Mouse (Mus musculus) heart, adult 2 months (tissue): Measurements from ENCODE around the gene Wbp2. TPM values are rescaled to one million over a fixed set of nuclear protein-coding genes. Genes with fewer than 3 reads are reported as not detected.

Source experiments
- DNase-seq, 2 experiments: peaks; one replicate each; pipeline ENCODE4 v3.0.0; 2021
- H3K27ac ChIP-seq: fragments of 200-600 bp; 2 replicates; pipeline ENCODE4 v1.8.1; 2022
- H3K27me3 ChIP-seq: fragments of 200-500 bp; 2 replicates; pipeline ENCODE4 v1.6.1; 2012; ENCODE audit warnings: mild to moderate bottlenecking, low read length, inconsistent platforms, mixed read lengths; ENCODE audit not compliant: control insufficient read depth, insufficient read depth
- H3K36me3 ChIP-seq: fragments of 200-500 bp; 2 replicates; pipeline ENCODE4 v1.6.1; 2012; ENCODE audit warnings: low read length, inconsistent platforms; ENCODE audit not compliant: control insufficient read depth, insufficient read depth
- H3K4me1 ChIP-seq: fragments of 200-500 bp; 2 replicates; pipeline ENCODE4 v1.6.1; 2011; ENCODE audit warnings: low read length; ENCODE audit not compliant: control insufficient read depth, insufficient read depth
- H3K4me3 ChIP-seq: fragments of 200-600 bp; 2 replicates; pipeline ENCODE4 v1.8.1; 2022
- H3K79me2 ChIP-seq: fragments of 200-500 bp; replicated peaks from 2 replicates; pipeline ENCODE4 v1.6.1; 2012; ENCODE audit warnings: mild to moderate bottlenecking, inconsistent platforms, low read length, moderate library complexity, mixed read lengths; ENCODE audit not compliant: control insufficient read depth, insufficient read depth
- H3K9ac ChIP-seq: fragments of 200-500 bp; 2 replicates; pipeline ENCODE4 v1.6.1; 2012; ENCODE audit warnings: low read depth, mild to moderate bottlenecking, control low read depth, inconsistent platforms, low read length, mixed read lengths
- CTCF ChIP-seq: fragments of 200-600 bp; IDR thresholded peaks from 2 replicates; pipeline ENCODE4 v1.8.1; 2022; ENCODE audit warnings: antibody characterized with exemption, mild to moderate bottlenecking, moderate library complexity
- EP300 ChIP-seq: fragments of 200-500 bp; IDR thresholded peaks from 2 replicates; pipeline ENCODE4 v1.6.1; 2011; ENCODE audit warnings: low read depth, low read length, control low read depth; ENCODE audit not compliant: insufficient read depth
- POLR2A ChIP-seq: fragments of 200-500 bp; IDR thresholded peaks from 2 replicates; pipeline ENCODE4 v1.6.1; 2011; ENCODE audit warnings: mild to moderate bottlenecking, low read depth, low read length, control low read depth; ENCODE audit not compliant: insufficient read depth
- WGBS: fragments of 180-500 bp; shearing (Covaris S2); methylation state at CpG from one replicate; pipeline ENCODE4 v1.1.7; 2018; 5-methylcytosine and 5-hydroxymethylcytosine counted together
- intact Hi-C: fragments of 180-260 bp; cut with DNase I; formaldehyde crosslinking; loops from one replicate; pipeline ENCODE4 v1.15.1; 2025
- polyA plus RNA-seq: library from polyadenylated mRNA; depleted of rRNA; stranded (reverse); fragments of >200 nt; gene quantifications from 2 replicates; pipeline ENCODE4 v1.2.3, GENCODE M21; 2012
- total RNA-seq, 2 experiments: library from RNA; stranded (reverse); gene quantifications; 2 replicates each; pipeline ENCODE4 v1.2.3; 2021

Wbp2 gene
- total and polyA plus RNA-seq, 3 experiments = 91.0 to 176 (median 108) TPM

GRCm38 (mm10) chr11:116111067-116111466 is 24.3 kb upstream of the Wbp2 start:
- H3K9ac ChIP-seq = no peak overlapping the region
- H3K79me2 ChIP-seq = no peaks in the 10 kb centered on the region; the same call in 1 of the 2 replicates
- DNase-seq = no peak
- no peaks in the 10 kb centered on the region for H3K27me3 ChIP-seq
- no peaks in the 10 kb centered on the region; the same call in 1 of the 2 replicates for H3K36me3 ChIP-seq
- intact Hi-C loops = loop anchor here (2.0 kb wide), 1 partner anchor 16 kb away; no protein-coding TSS in a partner anchor
- peak overlapping the region; percentile 98 for H3K27ac ChIP-seq
- WGBS = 80% methylated on average over 4 of the region's 4 CpGs
- peak overlapping the region; percentile 65; the same call in 1 of the 2 replicates for H3K4me3 ChIP-seq
- TF ChIP-seq EP300 (no peak), CTCF (peak; percentile 54)
- H3K4me1 ChIP-seq = peaks cover 11% of the 10 kb centered on the region

- intact Hi-C loops = loop anchor here (2.0 kb wide), 1 partner anchor 16 kb away; no protein-coding TSS in a partner anchor
- Histone ChIP-seq H3K79me2 (no peaks in the 10 kb centered on the region; the same call in 1 of the 2 replicates), H3K27me3 (no peaks in the 10 kb centered on the region), H3K4me3 (peak overlapping the region; percentile 65), H3K4me1 (peaks cover 11% of the 10 kb centered on the region), H3K27ac (peak overlapping the region; percentile 98), H3K9ac (peak overlapping the region; percentile 96), H3K36me3 (no peaks in the 10 kb centered on the region; the same call in 1 of the 2 replicates)
- TF ChIP-seq CTCF (no peak), POLR2A (no peak), EP300 (no peak)
- 7% methylated on average over 10 of the region's 10 CpGs for WGBS
- DNase-seq = no peak
These were observed 23.7 kb upstream of the Wbp2 start for GRCm38 (mm10) chr11:116110540-116110939.

- intact Hi-C loops = loop anchor here (2.0 kb wide), 1 partner anchor 15 kb away; no protein-coding TSS in a partner anchor
- Histone ChIP-seq H3K27me3 (no peaks in the 10 kb centered on the region), H3K36me3 (no peaks in the 10 kb centered on the region; the same call in 1 of the 2 replicates), H3K27ac (peak overlapping the region; percentile 98), H3K9ac (peak overlapping the region; percentile 96), H3K4me3 (peak overlapping the region; percentile 65), H3K4me1 (peaks cover 11% of the 10 kb centered on the region), H3K79me2 (no peaks in the 10 kb centered on the region; the same call in 1 of the 2 replicates)
- TF ChIP-seq EP300 (no peak), POLR2A (peak; percentile 85), CTCF (no peak)
- peak; percentile 93 to 95 for DNase-seq
- under 1% methylated on average over 35 of the region's 35 CpGs for WGBS
These were observed 23.3 kb upstream of the Wbp2 start for GRCm38 (mm10) chr11:116110131-116110530.

GRCm38 (mm10) chr11:116109441-116110081 is 22.8 kb upstream of the Wbp2 start:
- H3K4me1 ChIP-seq = peaks cover 13% of the 10 kb centered on the region
- TF ChIP-seq EP300 (no peak), POLR2A (no peak), CTCF (peak; percentile 34; the same call in 1 of the 2 replicates)

GRCm38 (mm10) chr11:116108464-116109137 is 21.8 kb upstream of the Wbp2 start:
- Histone ChIP-seq H3K9ac (peak overlapping the region; percentile 96), H3K27me3 (no peaks in the 10 kb centered on the region), H3K27ac (peak overlapping the region; percentile 98), H3K36me3 (peaks cover 4% of the 10 kb centered on the region), H3K79me2 (no peaks in the 10 kb centered on the region; the same call in 1 of the 2 replicates), H3K4me3 (peak overlapping the region; percentile 65), H3K4me1 (peaks cover 20% of the 10 kb centered on the region)
- intact Hi-C loops = loop anchor here (1.0 kb wide), 2 partner anchors 21 to 22 kb away; no protein-coding TSS in a partner anchor
- WGBS = 9% methylated on average over 23 of the region's 23 CpGs
- TF ChIP-seq EP300 = peak; percentile 71; the same call in 1 of the 2 replicates
- TF ChIP-seq POLR2A = peak; percentile 84
- TF ChIP-seq CTCF = no peak
- DNase-seq = peak; percentile 88 to 90

More at GRCm38 (mm10) chr11:116109441-116110081, 22.8 kb upstream of the Wbp2 start:
- Histone ChIP-seq H3K27me3 (no peaks in the 10 kb centered on the region), H3K79me2 (no peaks in the 10 kb centered on the region; the same call in 1 of the 2 replicates), H3K4me3 (peak overlapping the region; percentile 65), H3K36me3 (peaks cover 3% of the 10 kb centered on the region), H3K27ac (peak overlapping the region; percentile 98), H3K9ac (peak overlapping the region; percentile 96)
- peak; percentile 72 to 73 for DNase-seq
- WGBS = under 1% methylated on average over 67 of the region's 70 CpGs
- intact Hi-C loops = loop anchor here (1.0 to 2.0 kb wide), 2 partner anchors 15 to 22 kb away; no protein-coding TSS in a partner anchor
